ENCODE assay signal across 19 mouse cellular contexts in the genomic region with DNA sequence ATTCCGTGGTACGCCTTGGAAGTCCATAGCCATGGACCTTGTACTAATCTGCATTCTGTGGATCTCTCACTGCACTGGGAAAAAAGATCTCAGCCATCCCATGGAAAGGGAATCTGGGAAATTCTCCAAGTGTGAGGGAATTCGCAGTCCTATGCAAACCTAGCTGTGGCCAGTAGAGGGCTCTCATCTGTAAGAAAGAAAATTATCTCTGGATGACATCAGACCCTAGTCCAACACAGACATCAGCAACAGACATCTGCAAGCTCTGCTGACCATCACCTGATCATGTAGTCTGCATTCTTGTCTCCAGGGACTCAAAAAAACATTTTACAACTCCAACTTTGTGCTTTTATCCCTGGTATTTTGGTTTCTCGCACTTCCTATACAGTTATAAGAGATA. TPM values are rescaled to one million over a fixed set of nuclear protein-coding genes. Genes with fewer than 3 reads are reported as not detected.
"Had no signal": no experiment of that assay in that cellular context is flagged by ENCODE, and none has a peak within 500 bp of the region (broad histone marks: within the 10 kb centered on the region; RNA-seq: fewer than 3 reads in every experiment).

No protein-coding gene starts in this region.

RNA-seq across cellular contexts. Expression of a gene that starts 30.5 kb away (rescaled TPM):
- total RNA-seq: layer of hippocampus, adult 2 months; layer of hippocampus, postnatal 25 days; left cerebral cortex, adult 18-20 months; left cerebral cortex, postnatal 25 days; megakaryocyte-erythroid progenitor cell, adult 5-6 weeks; midbrain, postnatal 0 days had no signal
- polyA plus RNA-seq: kidney, embryonic 16.5 days; large intestine, adult 2 months; limb, embryonic 10.5 days; limb, embryonic 13.5 days; liver, embryonic 13.5 days; liver, embryonic 16.5 days; lung, embryonic 14.5 days; midbrain, embryonic 11.5 days; midbrain, embryonic 14.5 days; midbrain, postnatal 0 days; neural tube, embryonic 12.5 days; neural tube, embryonic 15.5 days; stomach, embryonic 14.5 days; thymus, postnatal 0 days had no signal

RNA-seq across cellular contexts. Expression of a gene that starts 33.4 kb away (rescaled TPM):
- total RNA-seq: layer of hippocampus, adult 2 months; layer of hippocampus, postnatal 25 days; left cerebral cortex, adult 18-20 months; left cerebral cortex, postnatal 25 days; megakaryocyte-erythroid progenitor cell, adult 5-6 weeks; midbrain, postnatal 0 days had no signal
- polyA plus RNA-seq: kidney, embryonic 16.5 days; large intestine, adult 2 months; limb, embryonic 10.5 days; limb, embryonic 13.5 days; liver, embryonic 13.5 days; liver, embryonic 16.5 days; lung, embryonic 14.5 days; midbrain, embryonic 11.5 days; midbrain, embryonic 14.5 days; midbrain, postnatal 0 days; neural tube, embryonic 12.5 days; neural tube, embryonic 15.5 days; stomach, embryonic 14.5 days; thymus, postnatal 0 days had no signal

RNA-seq across cellular contexts. Expression of a gene that starts 35.9 kb away (rescaled TPM):
- total RNA-seq: layer of hippocampus, adult 2 months had no signal

RNA-seq across cellular contexts. Expression of a gene that starts 36.9 kb away (rescaled TPM):
- total RNA-seq: layer of hippocampus, adult 2 months; layer of hippocampus, postnatal 25 days; left cerebral cortex, adult 18-20 months; left cerebral cortex, postnatal 25 days; megakaryocyte-erythroid progenitor cell, adult 5-6 weeks; midbrain, postnatal 0 days had no signal
- polyA plus RNA-seq: kidney, embryonic 16.5 days; large intestine, adult 2 months; limb, embryonic 10.5 days; limb, embryonic 13.5 days; liver, embryonic 13.5 days; liver, embryonic 16.5 days; lung, embryonic 14.5 days; midbrain, embryonic 11.5 days; midbrain, embryonic 14.5 days; midbrain, postnatal 0 days; neural tube, embryonic 12.5 days; neural tube, embryonic 15.5 days; stomach, embryonic 14.5 days; thymus, postnatal 0 days had no signal
